Mouse (Mus musculus): ENCODE results near the gene Twf1. TPM values are rescaled to one million over a fixed set of nuclear protein-coding genes. Genes with fewer than 3 reads are reported as not detected.

Twf1 gene
- polyA plus RNA-seq, 1 experiment from 2014 or later, result 47.1 TPM

DNA sequence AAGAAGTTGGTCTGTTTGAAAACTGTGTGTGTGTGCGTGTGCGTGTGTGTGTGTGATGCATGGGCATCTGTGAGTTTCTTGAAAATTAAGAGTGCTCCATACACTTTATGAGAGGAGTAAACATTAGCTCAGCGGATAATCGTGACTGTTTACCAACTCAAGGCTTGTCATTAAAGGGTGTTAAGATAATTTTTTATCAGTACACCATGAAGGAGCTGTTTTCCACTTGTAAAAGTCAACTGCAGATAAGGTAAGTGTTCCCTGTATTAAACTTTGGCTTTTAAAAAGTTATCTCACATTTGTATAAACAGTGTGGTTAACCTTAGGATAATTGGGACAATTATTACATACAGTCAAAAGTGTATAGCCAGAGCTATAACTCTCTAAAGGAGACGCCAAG is 57.4 kb downstream of the Twf1 start:
- ATAC-seq (ENCODE audit: insufficient number of reproducible peaks, insufficient read depth, low FRiP score, low read depth), result no peak
- Histone ChIP-seq H3K4me3 (ENCODE audit: control insufficient read depth in 1 of 2, insufficient read depth in 1 of 2, low read depth in 1 of 2, low read length in 2 of 2) (no peak overlapping the region), H3K27ac (replicated peaks in 1 of 2; ENCODE audit: control insufficient read depth in 1 of 2, insufficient read depth in 1 of 2, low read depth in 2 of 2, low read length in 2 of 2) (no peak overlapping the region), H3K9ac (ENCODE audit: low read length) (no peak overlapping the region), H3K9me3 (ENCODE audit: control insufficient read depth, low read length) (no peaks in the 10 kb centered on the region), H3K36me3 (ENCODE audit: control insufficient read depth, insufficient read depth, low read length) (peaks cover 28% of the 10 kb centered on the region), H3K4me1 (ENCODE audit: control insufficient read depth in 2 of 2, insufficient read depth in 2 of 2, low read length in 2 of 2) (no peaks in the 10 kb centered on the region), H3K27me3 (ENCODE audit: control insufficient read depth, insufficient read depth, low read length) (no peaks in the 10 kb centered on the region), H3K4me2 (ENCODE audit: low read length) (no peak overlapping the region)
- WGBS, result 73% methylated on average over 5 of the region's 5 CpGs

DNA sequence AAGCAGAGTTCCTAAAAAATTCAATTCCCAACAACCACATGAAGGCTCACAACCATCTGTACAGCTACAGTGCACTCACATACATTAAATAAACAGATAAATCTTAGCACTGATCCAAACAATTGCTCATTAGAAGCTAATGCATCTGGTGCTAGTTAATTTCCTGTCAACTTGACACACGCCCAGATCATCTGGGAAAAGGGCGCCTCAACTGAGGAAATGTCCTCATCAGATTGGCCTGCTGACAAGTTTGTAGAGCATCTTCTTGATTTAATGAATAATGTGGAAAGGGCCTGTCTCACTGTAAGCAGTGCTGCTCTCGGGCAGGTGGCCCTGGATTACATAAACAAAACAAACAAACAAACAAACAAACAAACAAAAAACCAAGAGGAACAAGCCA is 59.2 kb downstream of the Twf1 start:
- Histone ChIP-seq H3K9ac (ENCODE audit: low read length) (no peak overlapping the region), H3K4me2 (ENCODE audit: low read length) (no peak overlapping the region), H3K4me3 (ENCODE audit: control insufficient read depth in 1 of 2, insufficient read depth in 1 of 2, low read depth in 1 of 2, low read length in 2 of 2) (no peak overlapping the region), H3K36me3 (ENCODE audit: control insufficient read depth, insufficient read depth, low read length) (peaks cover 27% of the 10 kb centered on the region), H3K27ac (replicated peaks in 1 of 2; ENCODE audit: control insufficient read depth in 1 of 2, insufficient read depth in 1 of 2, low read depth in 2 of 2, low read length in 2 of 2) (no peak overlapping the region), H3K4me1 (ENCODE audit: control insufficient read depth in 2 of 2, insufficient read depth in 2 of 2, low read length in 2 of 2) (no peaks in the 10 kb centered on the region), H3K9me3 (ENCODE audit: control insufficient read depth, low read length) (no peaks in the 10 kb centered on the region), H3K27me3 (ENCODE audit: control insufficient read depth, insufficient read depth, low read length) (no peaks in the 10 kb centered on the region)
- WGBS, result 71% methylated on average over 3 of the region's 3 CpGs
- no peak for ATAC-seq (ENCODE audit: insufficient number of reproducible peaks, insufficient read depth, low FRiP score, low read depth)

Other genes starting within 250 kb of the Twf1 start
- gene Adamts20, start 124.5 kb downstream of the Twf1 start, polyA plus RNA-seq (2014; fragmentation: Nextera tagmentation; extraction: Ambion mirVana), result 0.88 and 1.1 TPM in 2 replicates
- gene Pus7l, start 46.3 kb downstream of the Twf1 start, polyA plus RNA-seq (2014; fragmentation: Nextera tagmentation; extraction: Ambion mirVana), result 4.1 and 4.5 TPM in 2 replicates
- 3.8 and 5.1 TPM in 2 replicates for gene Irak4, start 46.2 kb downstream of the Twf1 start, polyA plus RNA-seq (2014; fragmentation: Nextera tagmentation; extraction: Ambion mirVana)
- gene Tmem117, start 39.3 kb upstream of the Twf1 start, polyA plus RNA-seq (2014; fragmentation: Nextera tagmentation; extraction: Ambion mirVana), result 1.9 and 2.0 TPM in 2 replicates

Data from heart, embryonic 14.5 days (tissue).